Comparison of ENCODE assay signal across 16 mouse cellular contexts in genomic region chr17:85291154-85291553, GRCm38 (mm10).
DNase-seq lines count a peak whose midpoint lies in the region; ATAC-seq and TF ChIP-seq lines count a peak whose summit lies in the region.
"Had no signal": no experiment of that assay in that cellular context is flagged by ENCODE, and none has a peak within 500 bp of the region (broad histone marks: within the 10 kb centered on the region; RNA-seq: fewer than 3 reads in every experiment).

No protein-coding gene starts in this region.

- CTCF ChIA-PET in Patski (lab: Charles Lee) = interaction anchor here (1.2 to 1.4 kb wide), 2 partner anchors 16 to 174 kb away, joined by 3 to 4 read pairs; no protein-coding TSS in a partner anchor

- no peak overlapping the region for H3K9ac ChIP-seq in ES-Bruce4 (ENCODE audit: low read depth, poor library complexity, severe bottlenecking)
- H3K9ac ChIP-seq in hindbrain, embryonic 11.5 days (ENCODE audit: low read depth, low read length) = no peak overlapping the region
- H3K9ac ChIP-seq: embryonic facial prominence, embryonic 12.5 days; forebrain, embryonic 15.5 days; heart, embryonic 13.5 days; hindbrain, embryonic 13.5 days had no signal

- no peak for DNase-seq in layer of hippocampus, adult 2 months (ENCODE audit: low spot score in 2 of 2)
- no peak for DNase-seq in layer of hippocampus, postnatal 14 days (ENCODE audit: low spot score in 2 of 2)
- DNase-seq in Patski (ENCODE audit: low read depth, low spot score) = no peak
- no peak for DNase-seq in hindbrain, embryonic 11.5 days (ENCODE audit: low spot score)
- no peak for DNase-seq in left cerebral cortex, adult 8-10 months (ENCODE audit: low spot score in 2 of 2)
- DNase-seq: adrenal gland, postnatal 10 days; gastrocnemius, postnatal 36 days; heart, adult 2 months; heart, postnatal 4 days had no signal

- H3K4me1 ChIP-seq in ES-Bruce4 (ENCODE audit: control insufficient read depth, insufficient read depth, low read length) = no peaks in the 10 kb centered on the region
- no peaks in the 10 kb centered on the region for H3K4me1 ChIP-seq in hindbrain, embryonic 11.5 days (replicated peaks; ENCODE audit: control insufficient read depth, insufficient read depth, low read length)
- H3K4me1 ChIP-seq: forebrain, embryonic 15.5 days; hindbrain, embryonic 13.5 days had no signal

- TF ChIP-seq EP300 in ES-Bruce4 (IDR thresholded peaks at IDR 0.05; ENCODE audit: insufficient read depth, low read depth, low read length) = no peak

- no peaks in the 10 kb centered on the region for H3K36me3 ChIP-seq in ES-Bruce4 (ENCODE audit: control insufficient read depth, insufficient read depth, low read length, poor library complexity, severe bottlenecking)
- H3K36me3 ChIP-seq in hindbrain, embryonic 11.5 days (ENCODE audit: control insufficient read depth, insufficient read depth, low read length) = no peaks in the 10 kb centered on the region
- H3K36me3 ChIP-seq: embryonic facial prominence, embryonic 12.5 days; forebrain, embryonic 15.5 days; heart, embryonic 13.5 days; hindbrain, embryonic 13.5 days had no signal

- no peak overlapping the region for H3K27ac ChIP-seq in layer of hippocampus, adult 2 months
- no peak overlapping the region for H3K27ac ChIP-seq in ES-Bruce4 (ENCODE audit: insufficient read depth, low read length)
- H3K27ac ChIP-seq in hindbrain, embryonic 11.5 days (ENCODE audit: low read depth, low read length) = no peak overlapping the region
- H3K27ac ChIP-seq: embryonic facial prominence, embryonic 12.5 days; forebrain, embryonic 15.5 days; heart, adult 2 months; heart, embryonic 13.5 days; hindbrain, embryonic 13.5 days; hindbrain, postnatal 0 days had no signal

- 0 out of 2 replicates have a peak, but pooled peaks have one; percentile 18 for TF ChIP-seq CTCF in layer of hippocampus, adult 2 months (conservative IDR thresholded peaks at IDR 0.05)
- TF ChIP-seq CTCF in ES-Bruce4 (IDR thresholded peaks at IDR 0.05; ENCODE audit: low read depth, low read length) = peak; percentile 14
- peak; percentile 27 for TF ChIP-seq CTCF in Patski (IDR thresholded peaks at IDR 0.05)

- no peak overlapping the region for H3K4me2 ChIP-seq in hindbrain, embryonic 11.5 days (replicated peaks; ENCODE audit: low read depth, low read length)
- H3K4me2 ChIP-seq: embryonic facial prominence, embryonic 12.5 days; forebrain, embryonic 15.5 days; heart, embryonic 13.5 days; hindbrain, embryonic 13.5 days had no signal

- no peak for ATAC-seq in Patski
- ATAC-seq in hindbrain, embryonic 11.5 days (ENCODE audit: low FRiP score) = no peak
- no peak for ATAC-seq in granulocyte monocyte progenitor cell, adult 5-6 weeks (replicated peaks; ENCODE audit: poor library complexity, severe bottlenecking)
- ATAC-seq: forebrain, embryonic 15.5 days; hindbrain, postnatal 0 days had no signal

- TF ChIP-seq POLR2A in ES-Bruce4 (IDR thresholded peaks at IDR 0.05; ENCODE audit: insufficient read depth, low read length) = no peak

- no peaks in the 10 kb centered on the region for H3K27me3 ChIP-seq in ES-Bruce4 (ENCODE audit: control insufficient read depth, insufficient read depth, low read length, poor library complexity, severe bottlenecking)
- H3K27me3 ChIP-seq in Patski = no peaks in the 10 kb centered on the region
- H3K27me3 ChIP-seq in hindbrain, embryonic 11.5 days (ENCODE audit: control insufficient read depth, insufficient read depth, low read length) = no peaks in the 10 kb centered on the region
- H3K27me3 ChIP-seq: embryonic facial prominence, embryonic 12.5 days; forebrain, embryonic 15.5 days; heart, embryonic 13.5 days; hindbrain, embryonic 13.5 days had no signal

- in situ Hi-C loops in Patski (cut with MboI; ENCODE audit: low pct_unique_long_range_greater_than_20kb) = no loop called here

- WGBS in hindbrain, embryonic 11.5 days = 95% methylated on average over 4 of the region's 4 CpGs

- no peaks in the 10 kb centered on the region for H3K9me3 ChIP-seq in ES-Bruce4 (replicated peaks; ENCODE audit: control insufficient read depth, insufficient read depth, low read length, poor library complexity, severe bottlenecking)
- H3K9me3 ChIP-seq in hindbrain, embryonic 11.5 days (ENCODE audit: control insufficient read depth, low read length) = 0 out of 2 replicates have a peak, but pooled peaks cover 4% of the 10 kb centered on the region
- H3K9me3 ChIP-seq: forebrain, embryonic 15.5 days; hindbrain, embryonic 13.5 days had no signal

- H3K4me3 ChIP-seq in layer of hippocampus, adult 2 months = no peak overlapping the region
- H3K4me3 ChIP-seq in ES-Bruce4 (ENCODE audit: low read depth, low read length) = no peak overlapping the region
- no peak overlapping the region for H3K4me3 ChIP-seq in hindbrain, embryonic 11.5 days (ENCODE audit: low read depth, low read length)
- H3K4me3 ChIP-seq: embryonic facial prominence, embryonic 12.5 days; forebrain, embryonic 15.5 days; heart, adult 2 months; heart, embryonic 13.5 days; hindbrain, embryonic 13.5 days had no signal

- POLR2A ChIA-PET in Patski (lab: Charles Lee) = no interaction called here
